Mouse (Mus musculus): ENCODE results near the gene Tmod1.

GRCm38 (mm10) chr4:46099132-46099531 is 60.4 kb downstream of the Tmod1 start:
- TF ChIP-seq POLR2AphosphoS2 (IDR thresholded peaks at IDR 0.05; ENCODE audit: insufficient read length, low read depth) (no peak), POLR2A (IDR thresholded peaks at IDR 0.05; ENCODE audit: insufficient read length, low read depth) (no peak), SRF (IDR thresholded peaks at IDR 0.05; ENCODE audit: control insufficient read depth, insufficient read length, low read depth) (no peak), USF1 (IDR thresholded peaks at IDR 0.05; ENCODE audit: low read depth) (no peak), MAX (IDR thresholded peaks at IDR 0.05; ENCODE audit: low read depth) (no peak), MYOG (IDR thresholded peaks at IDR 0.05; ENCODE audit: control insufficient read depth in 1 of 3, insufficient read depth in 1 of 3, insufficient read length in 2 of 3, low read depth in 2 of 3) (no peak), MYOD1 (IDR thresholded peaks at IDR 0.05; ENCODE audit: control insufficient read depth in 1 of 3, insufficient read length in 2 of 3, low read depth in 2 of 3) (no peak), TCF12 (IDR thresholded peaks at IDR 0.05; ENCODE audit: insufficient read depth, poor library complexity, severe bottlenecking) (no peak), CEBPB (IDR thresholded peaks at IDR 0.05; ENCODE audit: insufficient read depth, poor library complexity, severe bottlenecking) (no peak), TCF3 (IDR thresholded peaks at IDR 0.05; ENCODE audit: insufficient read length, low read depth) (no peak)

Measured in myocyte (in vitro differentiated cells).